Mouse (Mus musculus): ENCODE measurements around the gene Acad11. TPM values are rescaled to one million over a fixed set of nuclear protein-coding genes. Genes with fewer than 3 reads are reported as not detected.

Gene Acad11
- polyA plus RNA-seq, 1 experiment: 5.5 TPM

DNA sequence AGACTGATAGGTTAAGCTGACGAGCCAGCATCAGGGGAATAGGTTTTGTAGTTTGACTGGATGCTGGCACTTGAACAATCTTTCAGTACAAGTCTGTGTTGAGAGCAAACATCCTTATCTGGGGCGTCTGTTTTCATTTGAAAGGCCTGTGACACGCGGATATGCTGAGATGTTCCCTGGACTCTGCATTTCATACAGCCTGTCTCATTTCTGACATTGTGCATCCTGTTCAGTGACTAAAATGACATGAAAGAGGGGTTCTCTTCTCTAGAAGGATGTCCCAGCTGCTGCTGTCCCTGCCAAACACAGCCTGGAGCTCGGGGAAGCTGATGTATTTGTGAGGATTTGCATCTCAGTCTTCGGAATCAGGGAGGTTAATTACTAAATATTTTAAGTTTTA lies 44.3 kb downstream of the Acad11 start:
- no peak for TF ChIP-seq POLR2A (IDR thresholded peaks at IDR 0.05; ENCODE audit: low read depth, low read length)
- TF ChIP-seq CTCF (IDR thresholded peaks at IDR 0.05; ENCODE audit: extremely low read depth, insufficient read depth, insufficient read length, insufficient replicate concordance): no peak
- Histone ChIP-seq H3K4me3 (ENCODE audit: extremely low read depth, insufficient read depth, insufficient read length) (no peak overlapping the region), H3K36me3 (ENCODE audit: control insufficient read depth, insufficient read depth, low read length) (no peaks in the 10 kb centered on the region), H3K27me3 (ENCODE audit: control insufficient read depth, insufficient read depth, low read length) (no peaks in the 10 kb centered on the region), H3K27ac (ENCODE audit: insufficient read depth, low read length) (no peak overlapping the region), H3K4me1 (ENCODE audit: control insufficient read depth, insufficient read depth, insufficient read length) (no peaks in the 10 kb centered on the region)
- WGBS: 89% methylated on average over 6 of the region's 6 CpGs
- no peak for DNase-seq (ENCODE audit: low read depth in 1 of 2, low spot score in 2 of 2)

DNA sequence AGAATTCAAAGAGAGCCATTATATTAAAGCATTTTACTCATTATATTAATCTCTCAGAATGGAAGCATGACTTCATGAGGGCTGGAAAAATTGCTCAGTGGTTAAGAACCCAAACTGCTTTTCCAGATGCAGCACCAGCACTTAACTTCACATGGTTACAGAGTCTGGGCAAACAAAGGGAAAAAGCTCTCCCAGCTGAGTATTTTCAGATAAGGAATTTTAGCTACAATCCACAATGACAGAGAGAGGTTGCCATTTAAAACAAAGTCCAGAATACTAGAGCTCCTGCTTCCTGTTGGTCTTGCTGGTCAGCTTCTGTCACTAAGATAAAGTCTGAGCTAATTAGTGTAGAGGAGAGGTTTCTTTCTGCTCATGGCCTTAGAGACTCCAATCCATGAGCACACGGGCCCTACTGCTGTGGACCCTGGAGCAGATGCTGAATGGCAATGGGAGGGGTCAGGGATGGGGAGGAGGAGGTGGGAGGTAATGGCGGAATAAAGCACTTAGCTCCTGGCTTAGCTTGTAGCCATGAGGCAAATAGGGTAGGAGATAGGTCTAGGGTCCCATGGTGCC lies 45.5 kb downstream of the Acad11 start:
- WGBS: 94% methylated on average over 2 of the region's 2 CpGs
- Histone ChIP-seq H3K4me1 (ENCODE audit: control insufficient read depth, insufficient read depth, insufficient read length) (no peaks in the 10 kb centered on the region), H3K4me3 (ENCODE audit: extremely low read depth, insufficient read depth, insufficient read length) (no peak overlapping the region)

DNA sequence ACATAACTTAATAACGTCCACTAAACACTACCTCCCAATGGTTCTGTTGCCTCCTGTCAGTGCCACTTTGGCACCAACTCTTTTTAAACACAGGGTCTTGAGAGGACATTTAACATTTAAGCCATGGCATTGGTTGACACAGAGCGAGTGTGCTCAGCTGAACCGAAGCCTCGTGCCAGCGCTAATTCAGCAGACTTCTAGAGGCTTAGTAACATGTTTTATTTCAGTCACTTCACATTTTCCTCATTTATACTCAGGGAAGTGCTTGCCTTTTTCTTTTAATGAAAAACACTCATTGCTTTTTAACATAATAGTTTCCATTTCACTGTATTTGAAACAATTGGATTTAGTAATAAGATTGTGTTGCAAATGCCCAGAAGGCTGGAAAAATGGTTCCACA lies 46.0 kb downstream of the Acad11 start:
- no peaks in the 10 kb centered on the region for H3K27me3 ChIP-seq (ENCODE audit: control insufficient read depth, insufficient read depth, low read length)
- no peak overlapping the region for H3K4me3 ChIP-seq (ENCODE audit: extremely low read depth, insufficient read depth, insufficient read length)
- 95% methylated on average over 5 of the region's 5 CpGs for WGBS
- no peaks in the 10 kb centered on the region for H3K4me1 ChIP-seq (ENCODE audit: control insufficient read depth, insufficient read depth, insufficient read length)
- H3K36me3 ChIP-seq (ENCODE audit: control insufficient read depth, insufficient read depth, low read length): no peaks in the 10 kb centered on the region
- TF ChIP-seq POLR2A (IDR thresholded peaks at IDR 0.05; ENCODE audit: low read depth, low read length): no peak
- no peak for TF ChIP-seq CTCF (IDR thresholded peaks at IDR 0.05; ENCODE audit: extremely low read depth, insufficient read depth, insufficient read length, insufficient replicate concordance)
- DNase-seq (ENCODE audit: low read depth in 1 of 2, low spot score in 2 of 2): no peak
- H3K27ac ChIP-seq (ENCODE audit: insufficient read depth, low read length): no peak overlapping the region

More for the DNA sequence above, 45.5 kb downstream of the Acad11 start:
- no peak for TF ChIP-seq POLR2A (IDR thresholded peaks at IDR 0.05; ENCODE audit: low read depth, low read length)
- DNase-seq (ENCODE audit: low read depth in 1 of 2, low spot score in 2 of 2): no peak
- Histone ChIP-seq H3K36me3 (ENCODE audit: control insufficient read depth, insufficient read depth, low read length) (no peaks in the 10 kb centered on the region), H3K27me3 (ENCODE audit: control insufficient read depth, insufficient read depth, low read length) (no peaks in the 10 kb centered on the region), H3K27ac (ENCODE audit: insufficient read depth, low read length) (no peak overlapping the region)

DNA sequence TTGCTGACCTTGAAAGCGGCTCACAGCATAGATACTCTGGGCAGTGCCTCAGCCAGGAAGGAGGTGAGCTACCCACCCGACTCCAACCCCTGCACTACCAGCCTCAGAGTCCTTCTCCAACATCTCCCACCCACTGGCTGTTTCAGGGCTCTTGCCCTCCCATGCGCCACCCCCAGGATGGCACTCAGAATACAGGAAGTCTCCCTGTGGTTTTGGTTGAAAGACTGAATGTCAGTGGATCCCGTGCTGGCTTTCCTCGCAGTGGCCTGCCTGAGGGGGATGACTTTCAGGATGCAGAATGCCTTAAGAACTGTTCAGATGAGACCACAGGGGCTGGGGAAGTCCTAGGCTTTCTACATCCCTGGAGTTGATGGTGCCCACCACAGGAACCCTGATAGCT lies 59.9 kb downstream of the Acad11 start:
- H3K27ac ChIP-seq (ENCODE audit: insufficient read depth, low read length): no peak overlapping the region
- 45% methylated on average over 5 of the region's 5 CpGs for WGBS
- H3K27me3 ChIP-seq (ENCODE audit: control insufficient read depth, insufficient read depth, low read length): no peaks in the 10 kb centered on the region
- H3K4me1 ChIP-seq (ENCODE audit: control insufficient read depth, insufficient read depth, insufficient read length): no peaks in the 10 kb centered on the region
- H3K36me3 ChIP-seq (ENCODE audit: control insufficient read depth, insufficient read depth, low read length): no peaks in the 10 kb centered on the region
- DNase-seq (ENCODE audit: low read depth in 1 of 2, low spot score in 2 of 2): no peak
- no peak overlapping the region for H3K4me3 ChIP-seq (ENCODE audit: extremely low read depth, insufficient read depth, insufficient read length)
- TF ChIP-seq POLR2A (IDR thresholded peaks at IDR 0.05; ENCODE audit: low read depth, low read length): no peak
- TF ChIP-seq CTCF (IDR thresholded peaks at IDR 0.05; ENCODE audit: extremely low read depth, insufficient read depth, insufficient read length, insufficient replicate concordance): no peak

DNA sequence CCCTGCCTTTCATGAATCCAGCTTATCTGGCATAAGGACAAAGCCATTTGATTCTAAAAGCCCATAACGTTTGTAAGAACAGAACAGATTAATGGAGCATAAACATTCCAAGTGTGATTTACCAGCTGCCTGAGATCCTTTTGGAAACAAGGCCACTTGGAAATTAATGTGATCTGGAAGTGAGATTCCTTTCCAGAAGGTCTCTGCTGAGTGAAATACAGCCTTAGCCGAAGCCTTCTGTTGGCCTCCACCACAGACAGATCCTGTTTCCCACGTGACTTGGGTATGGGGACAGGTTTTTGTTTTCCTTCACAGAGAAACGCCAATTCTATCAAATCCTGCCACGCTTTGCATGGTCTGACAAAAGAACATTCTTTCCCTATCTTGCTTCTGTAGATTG lies 60.4 kb downstream of the Acad11 start:
- H3K27me3 ChIP-seq (ENCODE audit: control insufficient read depth, insufficient read depth, low read length): no peaks in the 10 kb centered on the region
- WGBS: 87% methylated on average over 5 of the region's 5 CpGs
- H3K27ac ChIP-seq (ENCODE audit: insufficient read depth, low read length): no peak overlapping the region
- no peak overlapping the region for H3K4me3 ChIP-seq (ENCODE audit: extremely low read depth, insufficient read depth, insufficient read length)
- TF ChIP-seq CTCF (IDR thresholded peaks at IDR 0.05; ENCODE audit: extremely low read depth, insufficient read depth, insufficient read length, insufficient replicate concordance) (no peak), POLR2A (IDR thresholded peaks at IDR 0.05; ENCODE audit: low read depth, low read length) (no peak)
- no peak for DNase-seq (ENCODE audit: low read depth in 1 of 2, low spot score in 2 of 2)
- H3K36me3 ChIP-seq (ENCODE audit: control insufficient read depth, insufficient read depth, low read length): no peaks in the 10 kb centered on the region
- H3K4me1 ChIP-seq (ENCODE audit: control insufficient read depth, insufficient read depth, insufficient read length): no peaks in the 10 kb centered on the region

DNA sequence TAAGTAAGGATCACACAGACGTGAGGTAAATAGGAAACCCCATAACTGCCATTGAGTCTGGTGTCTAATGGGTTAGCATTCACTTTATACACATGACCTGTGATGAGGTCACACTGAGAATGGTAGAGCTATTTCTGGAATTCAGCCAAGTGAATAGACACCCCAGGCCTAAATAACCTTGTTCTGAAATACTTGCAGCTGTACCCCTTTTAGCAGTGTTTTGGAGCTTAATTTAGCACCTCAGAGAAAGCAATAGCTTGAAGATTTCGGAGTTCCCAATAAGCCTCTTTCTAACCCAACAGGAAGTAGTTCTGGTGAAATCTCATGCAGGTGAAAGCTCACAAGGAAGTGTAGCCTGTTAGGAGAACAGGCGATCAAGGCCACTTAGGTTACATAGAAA lies 63.7 kb downstream of the Acad11 start, which contains the start of gene Ackr4:
Ackr4 (minus strand) TSS at position 101 of the 400 bp plus-strand sequence.
- WGBS: 84% methylated on average over 3 of the region's 3 CpGs

DNA sequence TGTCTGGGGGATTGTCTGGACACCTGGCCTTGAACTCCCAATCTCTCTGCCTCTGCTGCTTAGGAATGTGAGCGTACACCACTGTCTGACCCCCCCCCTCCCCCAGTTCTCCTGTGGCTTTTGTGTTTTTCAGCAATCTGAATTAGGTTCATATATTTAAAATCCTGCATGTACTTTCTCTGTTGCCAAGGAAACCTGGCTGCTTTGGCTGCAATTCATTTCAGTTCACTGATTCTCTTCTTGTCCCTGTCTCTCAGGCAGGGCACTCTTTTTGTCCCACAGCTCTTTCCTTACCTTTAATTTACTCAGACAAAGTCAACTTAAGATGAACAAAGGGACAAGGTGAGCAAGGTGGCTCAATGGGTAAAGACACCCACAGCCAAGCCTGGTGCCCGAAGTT lies 64.9 kb downstream of the Acad11 start:
- Histone ChIP-seq H3K27ac (ENCODE audit: insufficient read depth, low read length) (no peak overlapping the region), H3K36me3 (ENCODE audit: control insufficient read depth, insufficient read depth, low read length) (no peaks in the 10 kb centered on the region), H3K27me3 (ENCODE audit: control insufficient read depth, insufficient read depth, low read length) (no peaks in the 10 kb centered on the region), H3K4me1 (ENCODE audit: control insufficient read depth, insufficient read depth, insufficient read length) (no peaks in the 10 kb centered on the region), H3K4me3 (ENCODE audit: extremely low read depth, insufficient read depth, insufficient read length) (no peak overlapping the region)
- no peak for DNase-seq (ENCODE audit: low read depth in 1 of 2, low spot score in 2 of 2)
- TF ChIP-seq POLR2A (IDR thresholded peaks at IDR 0.05; ENCODE audit: low read depth, low read length): no peak
- TF ChIP-seq CTCF (IDR thresholded peaks at IDR 0.05; ENCODE audit: extremely low read depth, insufficient read depth, insufficient read length, insufficient replicate concordance): no peak
- WGBS: 87% methylated on average over 2 of the region's 2 CpGs

More for the DNA sequence above, 63.7 kb downstream of the Acad11 start, which contains the start of gene Ackr4:
- Histone ChIP-seq H3K27me3 (ENCODE audit: control insufficient read depth, insufficient read depth, low read length) (no peaks in the 10 kb centered on the region), H3K4me3 (ENCODE audit: extremely low read depth, insufficient read depth, insufficient read length) (no peak within 1 kb of the TSS), H3K27ac (ENCODE audit: insufficient read depth, low read length) (no peak within 1 kb of the TSS), H3K36me3 (ENCODE audit: control insufficient read depth, insufficient read depth, low read length) (no peaks in the 10 kb centered on the region), H3K4me1 (ENCODE audit: control insufficient read depth, insufficient read depth, insufficient read length) (no peaks in the 10 kb centered on the region)
- TF ChIP-seq CTCF (IDR thresholded peaks at IDR 0.05; ENCODE audit: extremely low read depth, insufficient read depth, insufficient read length, insufficient replicate concordance) (no peak), POLR2A (IDR thresholded peaks at IDR 0.05; ENCODE audit: low read depth, low read length) (no peak)
- DNase-seq (ENCODE audit: low read depth in 1 of 2, low spot score in 2 of 2): no peak
